Mouse (Mus musculus) c-Kit-positive CD71-positive TER-119-negative erythroid progenitor cells, embryonic 14.5 days (primary cell): ENCODE results near the gene Med28.

ENCODE experiments used
- DNase-seq: peaks from one replicate; pipeline ENCODE4 v3.0.0-alpha.2; 2013; ENCODE audit warnings: low read depth

Gene Med28

GRCm38 (mm10) chr5:45512908-45513307 lies 7.1 kb upstream of the Med28 start:
- no peak for DNase-seq

GRCm38 (mm10) chr5:45513511-45513910 lies 6.5 kb upstream of the Med28 start:
- no peak for DNase-seq

GRCm38 (mm10) chr5:45514599-45514998 lies 5.4 kb upstream of the Med28 start:
- DNase-seq = no peak

- no peak for DNase-seq
These were observed 4.8 kb upstream of the Med28 start for GRCm38 (mm10) chr5:45515151-45515743.

DNA sequence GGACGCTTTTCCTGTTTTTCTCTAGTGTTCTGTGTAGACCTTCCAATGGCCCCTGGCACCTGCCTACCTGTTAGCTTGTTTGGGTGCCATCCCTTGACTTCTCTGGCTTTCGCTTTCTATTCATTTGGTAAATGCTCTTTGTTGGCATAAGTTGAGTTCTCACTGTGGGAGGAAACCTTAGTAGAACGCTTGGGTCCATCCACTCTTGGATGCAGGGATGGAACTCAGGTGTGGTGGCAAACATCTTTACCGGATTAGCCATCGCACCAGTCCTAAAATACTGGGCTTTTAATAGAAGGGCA lies 731 bp downstream of the Med28 start:
- peak; percentile 9 for DNase-seq

DNA sequence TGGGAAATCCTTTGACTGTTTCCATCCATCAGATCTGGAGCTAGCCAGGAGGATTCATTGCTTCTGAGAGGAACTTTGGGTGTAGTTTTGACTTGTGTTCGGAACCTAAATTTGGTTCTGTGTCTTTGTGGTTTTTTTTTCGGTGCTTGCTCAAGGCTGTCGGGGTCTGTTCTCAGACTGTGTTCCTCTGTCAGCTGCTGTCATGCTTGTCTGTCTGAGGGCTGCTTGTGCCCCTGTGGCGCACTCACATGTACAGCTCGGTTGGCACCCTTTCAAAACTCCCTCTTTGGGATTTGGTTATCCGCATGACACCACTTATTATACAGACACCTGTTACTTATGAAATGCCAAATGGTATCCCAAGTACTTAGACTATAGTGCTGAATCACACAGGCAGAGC lies 1.6 kb downstream of the Med28 start:
- no peak for DNase-seq

DNA sequence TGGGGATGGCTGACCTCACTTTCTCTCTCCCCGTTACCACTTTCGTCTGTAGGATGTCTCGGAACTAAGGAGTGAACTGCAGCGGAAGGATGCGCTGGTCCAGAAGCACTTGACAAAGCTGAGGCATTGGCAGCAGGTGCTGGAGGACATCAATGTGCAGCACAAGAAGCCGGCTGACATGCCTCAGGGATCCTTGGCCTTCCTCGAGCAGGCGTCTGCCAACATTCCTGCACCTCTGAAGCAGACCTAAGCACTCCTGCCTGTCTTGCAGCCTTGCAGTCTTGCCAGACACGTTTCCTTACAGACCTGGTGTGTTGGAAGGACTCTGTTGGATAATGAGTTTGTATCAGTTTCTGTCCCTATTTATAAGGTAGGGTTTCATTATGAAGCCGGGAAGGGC lies 5.1 kb downstream of the Med28 start:
- DNase-seq = no peak

- no peak for DNase-seq
These were observed 6.3 kb downstream of the Med28 start for GRCm38 (mm10) chr5:45526338-45526737.

- DNase-seq = peak; percentile 33
These were observed 9.7 kb downstream of the Med28 start for GRCm38 (mm10) chr5:45529696-45530095.

DNA sequence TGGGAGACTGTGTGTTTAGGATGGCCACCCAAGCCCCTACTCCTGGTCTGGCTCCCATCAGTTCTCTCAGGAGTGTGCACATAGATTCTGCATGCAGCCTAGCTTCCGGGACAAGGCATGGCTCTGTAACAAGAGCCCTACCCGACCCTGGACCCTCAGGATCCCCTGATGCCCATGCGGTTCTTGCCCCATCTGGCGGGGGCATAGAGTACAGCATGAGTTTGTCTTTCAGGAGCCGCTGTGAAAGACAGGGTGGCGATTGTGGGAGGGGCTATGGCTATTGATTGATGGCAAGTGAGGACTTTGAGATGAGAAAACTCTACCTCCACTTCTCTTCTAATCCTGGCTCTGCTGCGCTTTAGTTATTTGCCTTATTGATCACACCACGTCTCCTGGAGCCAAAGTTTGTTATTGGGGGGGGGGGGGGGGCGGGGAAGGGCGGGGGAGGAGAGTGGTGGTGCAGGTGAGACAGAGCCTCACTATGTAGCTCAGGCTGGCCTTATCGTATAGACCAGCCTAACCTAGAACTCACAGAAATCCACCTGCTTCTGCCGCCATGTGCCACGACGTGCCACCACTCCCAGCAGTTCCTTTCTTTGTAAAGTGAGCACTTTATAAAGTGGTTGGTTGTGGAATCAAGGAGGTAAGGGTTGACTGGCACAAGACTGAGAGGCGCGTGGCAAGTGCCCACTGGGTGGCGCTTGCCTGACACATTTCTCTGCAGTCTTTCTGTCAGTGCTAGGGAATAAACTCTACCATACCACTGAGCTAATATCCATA lies 14.5 kb downstream of the Med28 start:
- DNase-seq = peak; percentile 33

DNA sequence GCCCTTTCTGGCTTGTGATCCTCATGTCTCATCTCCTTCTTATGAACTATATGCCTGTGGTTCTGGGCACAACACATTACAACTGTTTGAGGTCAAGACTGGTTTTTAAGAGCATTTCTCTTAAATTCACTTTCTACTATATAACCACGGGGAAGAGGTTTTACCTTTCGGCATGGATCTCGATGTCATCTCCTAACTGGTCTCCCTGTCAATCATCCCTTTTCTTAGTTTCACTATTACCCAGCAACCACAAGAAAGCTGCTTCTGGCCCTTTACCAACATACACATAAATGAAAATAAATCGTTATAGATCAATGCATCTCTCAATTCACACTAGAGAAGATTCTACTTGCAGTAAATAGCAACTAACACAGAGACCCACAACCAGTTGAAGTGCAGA lies 15.1 kb downstream of the Med28 start:
- no peak for DNase-seq

DNA sequence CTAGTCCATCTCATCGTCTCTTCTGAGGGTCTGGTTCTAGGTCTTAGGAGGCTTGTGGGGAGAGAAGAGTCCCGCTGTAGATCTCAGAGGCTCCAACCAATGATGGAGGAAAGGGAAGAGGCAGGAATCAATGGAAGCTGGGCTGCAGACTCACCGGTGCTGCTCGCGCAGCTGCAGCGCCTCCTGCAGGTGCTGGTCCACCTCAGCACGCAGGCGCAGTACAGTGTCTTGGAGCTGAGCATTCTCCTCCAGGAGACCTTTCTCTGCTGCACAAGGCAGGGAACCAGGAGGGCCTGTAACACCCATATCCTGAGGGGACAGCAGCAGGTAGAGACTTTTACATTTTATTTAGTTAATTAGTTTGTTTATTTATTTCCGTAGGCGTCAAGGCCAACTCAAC lies 19.5 kb downstream of the Med28 start:
- no peak for DNase-seq

- no peak for DNase-seq
These were observed 23.3 kb downstream of the Med28 start for GRCm38 (mm10) chr5:45543374-45543773.

GRCm38 (mm10) chr5:45549586-45549985 lies 29.6 kb downstream of the Med28 start:
- DNase-seq = no peak

DNA sequence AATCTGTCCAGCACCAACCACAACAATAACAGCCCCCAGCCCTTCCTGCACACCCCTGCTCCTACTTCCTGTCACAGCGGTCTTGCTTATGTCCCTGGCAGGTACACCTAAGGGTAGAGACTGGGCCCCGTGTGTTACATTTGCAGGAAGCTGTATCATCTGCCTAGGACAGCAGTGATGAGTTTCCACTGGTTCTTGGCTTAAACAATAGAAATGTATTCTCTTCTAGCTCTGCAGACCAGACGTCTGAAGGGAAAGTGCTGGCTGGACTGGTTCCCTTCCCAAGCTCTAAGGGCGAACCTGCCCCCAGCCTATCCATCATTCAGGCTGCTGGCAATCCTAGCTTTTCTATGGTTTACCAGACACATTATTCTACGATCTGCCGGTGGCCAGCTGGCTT lies 44.0 kb downstream of the Med28 start:
- no peak for DNase-seq

DNA sequence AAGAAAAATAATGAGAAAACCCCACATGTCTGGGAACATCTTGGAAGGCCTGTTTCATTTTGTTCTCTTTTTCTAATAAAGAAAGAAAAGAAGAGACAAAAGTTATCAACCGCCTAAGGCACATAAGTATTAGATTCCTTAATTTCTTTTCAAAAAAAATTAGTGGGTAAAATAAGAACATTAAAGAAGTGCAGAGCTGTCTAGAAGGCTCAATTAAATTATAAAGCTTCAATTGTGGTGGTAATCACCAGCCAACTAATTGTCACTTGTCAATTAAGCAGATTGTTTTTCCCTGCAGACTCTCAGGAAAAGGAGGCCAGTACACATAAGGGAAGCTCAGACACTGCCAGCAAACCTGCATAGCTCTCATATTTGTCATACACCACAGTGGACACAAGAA lies 45.8 kb downstream of the Med28 start:
- no peak for DNase-seq

DNA sequence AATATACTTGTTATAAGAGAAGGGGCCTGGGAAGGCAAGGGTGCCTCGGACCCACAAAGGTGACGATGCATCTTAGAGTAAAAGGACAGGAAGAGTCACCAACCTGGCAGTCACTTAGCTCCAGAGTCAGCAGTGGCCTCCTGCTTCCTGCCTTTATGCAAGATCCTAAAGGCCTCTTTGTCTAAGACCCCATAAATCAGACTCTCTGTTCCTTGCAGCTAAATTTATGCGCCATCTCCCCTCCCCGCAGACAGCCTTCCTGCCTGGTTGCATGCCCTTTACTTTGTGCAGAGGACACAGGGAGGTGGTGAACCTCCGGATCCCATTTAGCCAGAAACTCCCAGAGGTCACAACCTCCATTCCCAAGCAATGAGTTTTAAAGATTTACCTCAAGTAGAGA lies 52.8 kb downstream of the Med28 start:
- DNase-seq = no peak

DNA sequence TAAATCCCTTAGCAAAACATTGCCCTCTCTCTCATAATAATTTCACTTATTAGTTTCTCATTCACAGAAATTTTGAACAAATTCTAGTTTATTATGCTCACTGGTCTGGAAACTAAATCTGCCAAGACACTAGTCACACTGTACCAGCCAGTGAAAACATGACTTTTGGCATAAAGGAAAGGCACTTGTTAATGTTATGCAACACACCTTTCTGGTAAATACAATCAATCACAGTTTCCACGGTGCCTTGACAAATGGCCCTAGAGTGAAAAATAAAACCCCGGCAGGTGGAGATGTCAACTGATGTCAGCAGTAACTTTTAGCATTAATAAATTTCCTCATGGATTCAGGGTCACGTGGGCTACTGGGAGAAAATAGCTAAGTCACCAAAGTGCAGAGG lies 56.7 kb downstream of the Med28 start:
- no peak for DNase-seq

GRCm38 (mm10) chr5:45577376-45577775 lies 57.3 kb downstream of the Med28 start:
- DNase-seq = no peak
